ENCODE assay signal across 8 mouse cellular contexts in the genomic region with DNA sequence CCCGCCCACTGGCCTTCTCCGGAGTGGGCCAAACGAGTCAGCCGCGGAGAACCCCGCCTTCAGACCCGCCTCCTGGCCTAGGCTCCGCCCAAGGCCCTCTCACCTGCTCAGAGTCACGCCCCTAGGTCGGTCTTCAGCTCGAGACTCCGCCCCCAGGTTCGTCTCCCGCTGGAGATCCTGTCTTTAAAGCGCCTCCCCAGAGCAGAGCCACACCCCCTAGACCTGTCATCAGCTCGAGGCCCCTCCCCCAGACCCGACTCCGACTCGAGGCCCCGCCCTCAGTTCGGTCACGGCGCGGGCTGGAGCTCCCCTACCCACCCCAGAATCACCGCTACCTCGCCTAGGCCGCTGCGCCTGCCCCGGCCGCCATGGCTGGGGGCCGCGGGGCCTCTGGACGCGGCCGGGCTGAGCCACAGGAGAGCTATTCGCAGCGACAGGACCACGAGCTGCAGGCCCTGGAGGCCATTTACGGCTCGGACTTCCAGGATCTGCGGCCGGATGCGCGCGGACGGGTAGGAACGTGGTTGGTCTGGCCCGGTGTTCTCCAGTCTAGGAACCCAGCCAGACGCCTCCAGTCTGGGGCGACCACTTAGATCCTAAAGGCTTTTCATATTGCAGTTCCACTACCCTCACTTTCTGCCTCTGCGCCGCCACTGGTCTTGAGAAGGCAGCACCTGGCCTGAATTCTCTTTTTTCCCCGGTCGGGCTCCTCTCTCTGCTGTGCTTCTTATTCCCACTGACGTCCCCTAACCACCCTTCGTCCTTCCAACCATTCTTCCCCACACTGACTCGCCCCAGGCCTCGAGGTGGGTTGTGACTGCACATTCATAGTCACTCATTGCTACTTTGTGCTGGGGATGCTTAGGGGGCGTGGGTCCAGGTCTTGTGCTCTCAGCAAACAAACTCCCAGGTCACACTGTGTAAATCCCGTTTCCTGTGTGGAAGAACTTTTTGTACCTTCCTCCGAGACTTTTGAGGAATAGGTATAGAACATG. TPM values are rescaled to one million over a fixed set of nuclear protein-coding genes. Genes with fewer than 3 reads are reported as not detected.
DNase-seq lines count a peak whose midpoint lies in the region; ATAC-seq and TF ChIP-seq lines count a peak whose summit lies in the region.

A gene (plus strand): TSS at position 278 of the 995 bp plus-strand sequence.

- WGBS in hindbrain, postnatal 0 days = under 1% methylated on average over 51 of the region's 61 CpGs

- H3K9ac ChIP-seq in hindbrain, postnatal 0 days (replicated peaks; ENCODE audit: low read length) = peak within 1 kb of the TSS; percentile 70

- H3K27me3 ChIP-seq in hindbrain, postnatal 0 days (ENCODE audit: insufficient read depth, low read length) = no peaks in the 10 kb centered on the region

- peak within 1 kb of the TSS; percentile 95 for H3K4me3 ChIP-seq in gastrocnemius, adult 2 months
- H3K4me3 ChIP-seq in hindbrain, postnatal 0 days (ENCODE audit: low read length) = peak within 1 kb of the TSS; percentile 83
- H3K4me3 ChIP-seq in left cerebral cortex, adult 2 months = peak within 1 kb of the TSS; percentile 86

- H3K36me3 ChIP-seq in hindbrain, postnatal 0 days (ENCODE audit: insufficient read depth, low read length) = no peaks in the 10 kb centered on the region

- peaks cover 11% of the 10 kb centered on the region for H3K4me1 ChIP-seq in hindbrain, postnatal 0 days (ENCODE audit: insufficient read depth, low read length)

- H3K4me2 ChIP-seq in hindbrain, postnatal 0 days (ENCODE audit: low read depth, low read length) = peak within 1 kb of the TSS; percentile 83

- peak within 1 kb of the TSS; percentile 94 for H3K27ac ChIP-seq in gastrocnemius, adult 2 months
- peak within 1 kb of the TSS; percentile 92 for H3K27ac ChIP-seq in hindbrain, postnatal 0 days
- peak within 1 kb of the TSS; percentile 92 for H3K27ac ChIP-seq in left cerebral cortex, adult 2 months

- H3K9me3 ChIP-seq in hindbrain, postnatal 0 days (ENCODE audit: low read length) = no peaks in the 10 kb centered on the region

- intact Hi-C loops in gastrocnemius, adult 2 months (cut with DNase I) = no loop called here
- intact Hi-C loops in left cerebral cortex, adult 2 months (cut with DNase I) = no loop called here

- DNase-seq in ZHBTc4 (ENCODE audit: low read depth, low spot score) = peak; percentile 100
- DNase-seq in gastrocnemius, adult 2 months = peak; percentile 99
- DNase-seq in hindbrain, postnatal 0 days (ENCODE audit: low spot score) = peak; percentile 99
- DNase-seq in left cerebral cortex, adult 2 months (ENCODE audit: extremely low spot score in 1 of 2, low spot score in 2 of 2) = peak; percentile 97 to 98
- peak; percentile 97 to 98 for DNase-seq in right cerebral cortex, adult 2 months (ENCODE audit: low spot score in 2 of 2)
- DNase-seq in urinary bladder, postnatal 14 days (ENCODE audit: low spot score) = peak; percentile 100

- peak; percentile 95 for ATAC-seq in common myeloid progenitor, adult 5-6 weeks (replicated peaks; ENCODE audit: low read depth, poor library complexity, severe bottlenecking)
- ATAC-seq in hindbrain, postnatal 0 days = peak; percentile 98
- peak; percentile 96 for ATAC-seq in megakaryocyte, adult 5-6 weeks (ENCODE audit: poor library complexity, severe bottlenecking)

- no peak for TF ChIP-seq CTCF in gastrocnemius, adult 2 months (IDR thresholded peaks at IDR 0.05)
- no peak for TF ChIP-seq CTCF in hindbrain, postnatal 0 days (IDR thresholded peaks at IDR 0.05; ENCODE audit: low read depth)
- no peak for TF ChIP-seq CTCF in left cerebral cortex, adult 2 months (IDR thresholded peaks at IDR 0.05)

RNA-seq across cellular contexts. Expression of the gene that starts here (rescaled TPM):
- total RNA-seq in common myeloid progenitor, adult 5-6 weeks (2017) = 14.8 and 21.7 TPM in 2 replicates
- total RNA-seq in gastrocnemius, adult 2 months (2021) = 1 to 10 TPM; 4.2 to 5.2 TPM
- total RNA-seq in hindbrain, postnatal 0 days (2014; rRNA removed) = 15.4 and 16.3 TPM in 2 replicates
- polyA plus RNA-seq in hindbrain, postnatal 0 days (2015; fragmentation: Nextera tagmentation; extraction: Ambion mirVana) = 7.1 and 7.2 TPM in 2 replicates
- 10 to 100 TPM; 22.2 to 25.1 TPM for total RNA-seq in left cerebral cortex, adult 2 months (2021)
- 5.8 and 7.1 TPM in 2 replicates for total RNA-seq in megakaryocyte, adult 5-6 weeks (2015)
- total RNA-seq in megakaryocyte, adult 5-6 weeks (2017) = 5.7 and 7.5 TPM in 2 replicates

Comparison
In these comparisons a context has a peak if more than half of its experiments do, and no peak if none do; other contexts are left out.
1. Peak in every context shown above with its lines: DNase-seq, ATAC-seq, H3K4me3 ChIP-seq and H3K27ac ChIP-seq.